Mouse (Mus musculus) heart, embryonic 10.5 days (tissue): ENCODE measurements around the gene Gm9747. TPM values are rescaled to one million over a fixed set of nuclear protein-coding genes. Genes with fewer than 3 reads are reported as not detected.

Experiments
- DNase-seq: peaks from one replicate; pipeline ENCODE4 v3.0.0-alpha.2; 2017; ENCODE audit warnings: low spot score
- H3K27ac ChIP-seq: fragments of 300-500 bp; sonication (generic); 2 replicates; pipeline ENCODE4 v1.5.1; 2016; ENCODE audit warnings: mild to moderate bottlenecking
- H3K27me3 ChIP-seq: fragments of 300-500 bp; sonication (generic); 2 replicates; pipeline ENCODE4 v1.6.1; 2016; ENCODE audit warnings: mild to moderate bottlenecking; ENCODE audit not compliant: poor library complexity, insufficient read depth, severe bottlenecking
- H3K36me3 ChIP-seq: fragments of 300-500 bp; sonication (generic); 2 replicates; pipeline ENCODE4 v1.6.1; 2016; ENCODE audit warnings: mild to moderate bottlenecking, moderate library complexity
- H3K4me1 ChIP-seq: fragments of 300-500 bp; sonication (generic); 2 replicates; pipeline ENCODE4 v1.6.1; 2016; ENCODE audit warnings: mild to moderate bottlenecking
- H3K4me3 ChIP-seq: fragments of 300-500 bp; sonication (generic); 2 replicates; pipeline ENCODE4 v1.5.1; 2016; ENCODE audit warnings: mild to moderate bottlenecking, moderate library complexity
- H3K9me3 ChIP-seq: fragments of 300-500 bp; sonication (generic); 2 replicates; pipeline ENCODE4 v1.6.1; 2016; ENCODE audit warnings: mild to moderate bottlenecking, moderate library complexity
- WGBS: fragments of 180-500 bp; shearing (Covaris S2); methylation state at CpG from one replicate; pipeline ENCODE4 v1.1.7; 2016; 5-methylcytosine and 5-hydroxymethylcytosine counted together
- polyA plus RNA-seq: library from polyadenylated mRNA; unstranded; fragments of >200 nt; fragmentation: Nextera tagmentation; extraction: Ambion mirVana; gene quantifications from 2 replicates; pipeline ENCODE4 v1.2.1, GENCODE M21; 2016

Gm9747 gene
- polyA plus RNA-seq, 1 experiment from 2014 or later = 28.0 TPM

GRCm38 (mm10) chr1:82234616-82235015 is 1.7 kb downstream of the Gm9747 start:
- no peaks in the 10 kb centered on the region for H3K9me3 ChIP-seq
- no peak overlapping the region for H3K27ac ChIP-seq
- H3K4me1 ChIP-seq = peaks cover 3% of the 10 kb centered on the region; the same call in 1 of the 2 replicates
- DNase-seq = no peak
- H3K36me3 ChIP-seq = peaks cover 33% of the 10 kb centered on the region
- 84% methylated on average over 3 of the region's 3 CpGs for WGBS
- H3K4me3 ChIP-seq = no peak overlapping the region
- H3K27me3 ChIP-seq = no peaks in the 10 kb centered on the region

DNA sequence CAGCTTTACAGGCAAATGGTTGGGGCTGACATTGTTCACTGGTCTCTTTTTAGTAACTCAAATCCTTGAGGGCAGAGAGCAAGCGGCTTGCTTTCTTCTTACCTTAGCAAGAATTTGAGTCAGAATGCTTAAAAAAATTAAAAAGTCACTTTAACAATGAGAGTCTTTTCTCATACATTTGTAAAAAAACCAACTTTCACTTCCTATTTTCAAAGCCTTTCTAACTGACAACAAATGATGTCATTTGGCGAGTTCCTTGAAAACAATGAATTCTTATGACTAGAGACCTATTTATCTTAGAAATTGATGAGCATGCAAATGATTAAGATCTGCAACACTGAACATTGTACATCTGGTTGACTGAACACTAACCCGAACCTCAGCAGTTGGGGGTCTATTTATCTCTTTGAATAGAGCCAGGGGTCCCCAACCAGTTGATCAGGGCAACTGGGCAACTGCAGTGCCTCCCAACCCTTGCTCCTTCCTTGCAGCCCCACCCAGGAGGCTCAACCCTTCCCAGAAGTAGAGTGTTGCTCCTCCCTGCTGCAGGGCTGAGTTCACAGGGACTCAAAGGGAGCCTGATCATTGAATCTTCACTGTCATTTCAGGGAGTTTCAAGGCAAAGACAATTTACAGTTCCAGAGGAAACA is 2.7 kb downstream of the Gm9747 start:
- H3K4me3 ChIP-seq = no peak overlapping the region
- H3K4me1 ChIP-seq = peaks cover 9% of the 10 kb centered on the region; the same call in 1 of the 2 replicates
- H3K27me3 ChIP-seq = no peaks in the 10 kb centered on the region
- peaks cover 33% of the 10 kb centered on the region for H3K36me3 ChIP-seq
- WGBS = 87% methylated on average over 3 of the region's 3 CpGs
- no peaks in the 10 kb centered on the region for H3K9me3 ChIP-seq
- no peak overlapping the region for H3K27ac ChIP-seq
- no peak for DNase-seq

DNA sequence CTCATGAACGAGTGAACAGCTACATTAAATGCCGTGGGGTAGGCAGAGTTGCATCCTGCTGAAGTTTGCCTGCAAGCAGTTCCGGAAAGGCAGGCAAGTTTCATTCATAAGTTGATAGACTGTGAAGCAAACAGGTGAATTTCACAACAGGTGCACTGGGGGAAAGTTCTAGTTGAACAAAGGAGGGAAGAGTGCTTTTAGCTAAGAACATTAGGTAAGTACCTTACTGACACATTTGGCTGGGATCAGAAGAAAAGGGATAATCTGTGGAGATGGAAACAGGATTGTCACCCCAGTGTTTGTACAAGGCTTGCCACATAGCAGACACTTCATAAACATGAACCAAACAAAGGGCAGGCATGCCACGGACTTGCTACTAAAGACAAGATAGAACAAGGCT is 5.3 kb downstream of the Gm9747 start:
- no peak for DNase-seq
- no peaks in the 10 kb centered on the region for H3K9me3 ChIP-seq
- no peak overlapping the region for H3K27ac ChIP-seq
- H3K4me1 ChIP-seq = peaks cover 21% of the 10 kb centered on the region; the same call in 1 of the 2 replicates
- WGBS = 80% methylated on average over 4 of the region's 4 CpGs
- H3K4me3 ChIP-seq = no peak overlapping the region
- no peaks in the 10 kb centered on the region for H3K27me3 ChIP-seq
- H3K36me3 ChIP-seq = peaks cover 33% of the 10 kb centered on the region

DNA sequence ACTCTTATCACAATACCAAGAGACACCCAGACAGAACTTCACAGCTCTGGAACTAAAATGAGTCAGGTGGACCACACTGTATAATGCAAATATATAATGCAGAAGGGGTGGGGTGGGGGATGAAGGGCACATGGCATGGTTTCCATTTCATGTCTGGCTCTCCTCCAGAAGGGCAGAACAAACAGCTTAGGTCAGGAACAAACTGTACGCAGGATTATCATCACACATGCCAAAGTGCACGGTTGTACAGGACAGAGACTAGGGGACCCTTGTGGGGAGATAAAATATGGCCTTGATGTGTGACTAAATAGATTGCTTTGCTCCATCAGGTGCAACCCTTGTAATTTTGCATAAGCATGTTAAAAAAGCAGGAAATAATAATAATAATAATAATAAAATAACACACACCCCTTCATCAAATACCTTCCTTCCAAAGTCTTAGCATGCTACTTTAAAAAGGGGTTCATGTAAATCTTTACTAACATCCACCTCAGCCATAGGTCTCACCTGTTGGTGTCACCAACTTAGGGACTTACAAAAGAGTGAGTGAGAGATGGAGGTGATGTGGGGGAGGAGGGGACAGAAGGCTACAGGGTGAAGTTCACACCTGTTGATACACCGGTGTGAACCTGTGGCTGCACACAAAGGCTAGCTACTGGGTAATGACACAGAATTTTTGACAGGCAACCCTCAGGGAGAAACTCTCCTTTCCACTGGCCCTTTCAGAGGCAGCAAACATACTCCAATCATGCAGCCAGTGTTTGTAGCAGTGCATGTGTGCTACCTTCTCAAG is 6.7 kb downstream of the Gm9747 start:
- Histone ChIP-seq H3K36me3 (peaks cover 19% of the 10 kb centered on the region), H3K27ac (no peak overlapping the region), H3K4me3 (no peak overlapping the region), H3K27me3 (no peaks in the 10 kb centered on the region), H3K4me1 (peaks cover 21% of the 10 kb centered on the region; the same call in 1 of the 2 replicates), H3K9me3 (no peaks in the 10 kb centered on the region)
- no peak for DNase-seq
- WGBS = 72% methylated on average over 3 of the region's 3 CpGs

DNA sequence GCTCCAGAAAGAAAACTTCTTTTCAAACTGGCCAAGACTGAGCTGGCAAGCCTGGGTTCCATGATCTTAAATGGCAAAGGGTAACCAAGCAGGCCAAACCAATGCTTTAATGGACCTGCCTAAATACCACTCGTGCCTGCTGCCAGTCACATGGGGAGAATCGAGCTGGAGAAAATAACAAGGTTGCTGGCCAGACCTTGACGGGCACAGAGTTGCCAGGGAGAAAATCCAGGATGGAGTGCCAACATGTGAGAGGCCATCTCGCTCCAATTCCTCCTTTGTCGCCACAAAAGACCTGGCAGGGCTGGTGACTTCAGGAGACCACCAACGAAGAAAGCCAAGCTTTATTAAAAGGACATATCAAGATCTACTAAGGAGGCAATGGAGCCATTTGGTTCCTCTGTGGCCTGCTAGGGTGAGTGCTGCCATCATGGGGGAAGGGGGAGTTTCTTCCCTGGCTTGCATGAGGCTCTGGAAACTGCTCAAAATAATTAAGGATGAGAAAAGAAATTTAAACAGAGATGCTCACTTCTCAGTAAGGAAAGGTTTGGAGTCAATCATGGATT is 10.4 kb downstream of the Gm9747 start:
- H3K9me3 ChIP-seq = no peaks in the 10 kb centered on the region
- H3K4me1 ChIP-seq = peaks cover 27% of the 10 kb centered on the region
- no peaks in the 10 kb centered on the region for H3K27me3 ChIP-seq
- H3K27ac ChIP-seq = no peak overlapping the region
- H3K36me3 ChIP-seq = 0 out of 2 replicates have a peak, but pooled peaks cover 2% of the 10 kb centered on the region
- WGBS = 83% methylated on average over 6 of the region's 6 CpGs
- no peak for DNase-seq
- H3K4me3 ChIP-seq = no peak overlapping the region

DNA sequence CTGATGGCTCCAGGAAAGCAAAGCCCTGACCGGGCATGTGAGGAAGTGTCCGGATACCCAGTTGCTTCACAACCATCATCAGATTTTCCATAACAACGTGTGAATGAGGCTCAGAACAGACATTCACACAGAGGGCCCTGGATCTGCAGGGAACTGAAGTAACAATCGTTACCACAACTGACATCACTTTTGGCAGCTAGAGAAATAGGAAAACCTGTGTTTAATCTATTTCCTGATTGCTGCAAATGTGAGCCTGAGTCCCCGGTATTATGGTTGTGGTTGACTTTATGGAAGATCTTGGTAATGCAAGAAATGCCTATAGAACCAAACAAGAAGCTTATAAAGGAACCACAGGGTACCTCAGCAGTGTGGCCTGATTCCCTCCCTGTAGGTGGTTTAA is 12.1 kb downstream of the Gm9747 start:
- no peaks in the 10 kb centered on the region for H3K36me3 ChIP-seq
- H3K27me3 ChIP-seq = no peaks in the 10 kb centered on the region
- H3K4me1 ChIP-seq = peaks cover 21% of the 10 kb centered on the region
- DNase-seq = no peak
- WGBS = 67% methylated on average over 5 of the region's 5 CpGs
- H3K27ac ChIP-seq = no peak overlapping the region
- no peak overlapping the region for H3K4me3 ChIP-seq
- H3K9me3 ChIP-seq = no peaks in the 10 kb centered on the region

- no peaks in the 10 kb centered on the region for H3K36me3 ChIP-seq
- no peak overlapping the region for H3K4me3 ChIP-seq
- DNase-seq = no peak
- H3K27ac ChIP-seq = no peak overlapping the region
- 65% methylated on average over 10 of the region's 10 CpGs for WGBS
- H3K4me1 ChIP-seq = peaks cover 14% of the 10 kb centered on the region
- H3K9me3 ChIP-seq = no peaks in the 10 kb centered on the region
- H3K27me3 ChIP-seq = no peaks in the 10 kb centered on the region
These were observed 14.5 kb downstream of the Gm9747 start for GRCm38 (mm10) chr1:82247221-82247951.

DNA sequence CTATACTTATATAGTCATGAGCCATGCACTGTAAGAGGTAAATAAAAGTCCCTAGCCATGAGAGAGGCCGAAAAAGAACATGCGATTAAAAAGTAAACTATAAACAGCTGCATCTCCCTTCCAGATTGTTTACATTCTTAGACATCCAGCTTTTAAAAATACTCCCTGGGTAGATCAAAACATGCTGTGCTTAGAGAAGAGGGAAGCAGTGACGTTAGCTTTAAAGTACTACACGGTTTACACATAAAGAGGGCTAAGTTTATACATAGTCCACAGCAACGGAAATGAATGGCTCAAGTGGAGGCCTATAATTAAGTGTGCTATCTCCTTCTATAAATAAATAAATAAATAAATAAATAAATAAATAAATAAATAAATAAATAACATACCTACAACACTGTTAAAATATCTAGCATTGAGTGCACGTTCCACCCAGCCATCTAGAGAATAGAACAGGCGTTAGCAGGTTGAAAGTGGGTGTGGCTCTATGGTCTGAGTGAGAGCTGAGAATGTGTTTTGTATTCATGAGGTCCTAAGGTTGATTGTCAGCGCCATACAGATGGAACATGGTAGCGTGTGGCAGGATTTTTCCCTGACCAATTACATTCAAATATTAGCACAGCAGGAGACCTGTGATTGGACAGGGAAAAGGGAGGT is 21.0 kb downstream of the Gm9747 start:
- WGBS = 84% methylated on average over 9 of the region's 9 CpGs
- Histone ChIP-seq H3K27me3 (no peaks in the 10 kb centered on the region), H3K36me3 (peaks cover 16% of the 10 kb centered on the region; the same call in 1 of the 2 replicates), H3K9me3 (no peaks in the 10 kb centered on the region), H3K4me3 (no peak overlapping the region), H3K4me1 (peaks cover 9% of the 10 kb centered on the region; the same call in 1 of the 2 replicates), H3K27ac (no peak overlapping the region)
- no peak for DNase-seq

- Histone ChIP-seq H3K4me1 (peaks cover 20% of the 10 kb centered on the region), H3K9me3 (no peaks in the 10 kb centered on the region), H3K27ac (no peak overlapping the region), H3K27me3 (no peaks in the 10 kb centered on the region), H3K36me3 (peaks cover 19% of the 10 kb centered on the region; the same call in 1 of the 2 replicates), H3K4me3 (no peak overlapping the region)
- DNase-seq = no peak
- 58% methylated on average over 5 of the region's 5 CpGs for WGBS
These were observed 24.5 kb downstream of the Gm9747 start for GRCm38 (mm10) chr1:82257457-82257856.

- Histone ChIP-seq H3K4me1 (peaks cover 20% of the 10 kb centered on the region), H3K27ac (no peak overlapping the region)
- no peak for DNase-seq
These were observed 25.4 kb downstream of the Gm9747 start for GRCm38 (mm10) chr1:82258331-82258730.

GRCm38 (mm10) chr1:82260055-82260454 is 27.1 kb downstream of the Gm9747 start:
- H3K27ac ChIP-seq = no peak overlapping the region
- H3K9me3 ChIP-seq = no peaks in the 10 kb centered on the region
- no peak for DNase-seq

More at GRCm38 (mm10) chr1:82258331-82258730, 25.4 kb downstream of the Gm9747 start:
- H3K9me3 ChIP-seq = no peaks in the 10 kb centered on the region
- H3K27me3 ChIP-seq = no peaks in the 10 kb centered on the region
- H3K4me3 ChIP-seq = no peak overlapping the region
- WGBS = 57% methylated on average over 7 of the region's 7 CpGs
- H3K36me3 ChIP-seq = peaks cover 18% of the 10 kb centered on the region; the same call in 1 of the 2 replicates

DNA sequence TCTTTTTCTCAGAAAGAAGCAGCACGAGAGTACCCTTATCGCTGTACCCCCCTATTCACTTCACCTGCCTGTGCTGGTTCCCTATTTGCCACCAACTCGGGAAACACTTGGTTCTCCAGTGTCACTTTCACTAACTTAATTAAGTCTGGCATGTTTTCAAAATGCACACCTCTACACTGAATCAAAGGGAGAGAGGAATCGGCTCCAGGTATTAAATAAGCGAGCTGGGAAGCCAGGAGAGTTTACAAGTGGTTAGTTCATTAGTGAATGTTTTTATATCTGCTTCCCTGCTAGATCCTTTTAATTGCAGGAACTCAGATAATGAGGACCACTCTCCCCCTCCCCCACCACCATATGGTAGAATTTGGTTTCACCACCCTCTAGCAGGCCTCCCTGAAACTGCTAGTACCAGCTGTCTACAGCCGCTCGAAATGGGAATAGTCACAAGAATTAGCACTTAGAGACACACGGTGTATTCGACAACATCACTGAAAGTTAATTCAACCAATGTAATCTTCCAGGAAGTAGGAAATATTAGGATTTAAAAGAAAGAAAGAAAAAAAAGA is 28.2 kb downstream of the Gm9747 start:
- H3K27me3 ChIP-seq = no peaks in the 10 kb centered on the region
- no peak for DNase-seq
- H3K27ac ChIP-seq = no peak overlapping the region
- H3K36me3 ChIP-seq = 0 out of 2 replicates have a peak, but pooled peaks cover 4% of the 10 kb centered on the region
- no peak overlapping the region for H3K4me3 ChIP-seq
- peaks cover 20% of the 10 kb centered on the region for H3K4me1 ChIP-seq
- no peaks in the 10 kb centered on the region for H3K9me3 ChIP-seq
- 63% methylated on average over 9 of the region's 9 CpGs for WGBS

More at GRCm38 (mm10) chr1:82260055-82260454, 27.1 kb downstream of the Gm9747 start:
- H3K36me3 ChIP-seq = peaks cover 10% of the 10 kb centered on the region; the same call in 1 of the 2 replicates
- 87% methylated on average over 3 of the region's 3 CpGs for WGBS
- H3K27me3 ChIP-seq = no peaks in the 10 kb centered on the region
- H3K4me3 ChIP-seq = no peak overlapping the region
- peaks cover 20% of the 10 kb centered on the region for H3K4me1 ChIP-seq
